Mouse (Mus musculus): ENCODE measurements around the gene Upf1. TPM values are rescaled to one million over a fixed set of nuclear protein-coding genes. Genes with fewer than 3 reads are reported as not detected.

The Upf1 gene
- total RNA-seq, 2 experiments from 2014 or later, result 13.9 to 32.5 TPM

DNA sequence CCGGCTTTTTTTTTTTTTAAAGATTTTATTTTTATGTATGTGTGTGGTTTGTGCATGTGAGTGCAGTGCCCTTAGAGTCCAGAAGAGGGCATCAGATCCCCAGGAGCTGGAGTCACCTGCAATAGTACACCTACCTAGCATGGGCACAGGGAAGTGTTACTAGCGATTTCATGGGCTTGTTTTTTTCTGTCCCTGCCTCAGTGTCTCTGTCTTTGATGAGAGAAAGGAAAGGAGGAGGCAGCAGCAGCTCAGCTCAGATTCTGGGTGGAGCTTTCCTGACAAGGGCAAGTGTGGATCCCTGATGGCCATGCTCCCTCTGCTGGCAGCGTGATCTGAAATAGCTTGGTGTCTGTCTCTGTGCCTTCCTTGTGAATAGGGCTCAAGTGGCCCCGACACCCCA is 7.7 kb upstream of the Upf1 start:
- ATAC-seq (replicated peaks; ENCODE audit: poor library complexity), result peak; percentile 82

DNA sequence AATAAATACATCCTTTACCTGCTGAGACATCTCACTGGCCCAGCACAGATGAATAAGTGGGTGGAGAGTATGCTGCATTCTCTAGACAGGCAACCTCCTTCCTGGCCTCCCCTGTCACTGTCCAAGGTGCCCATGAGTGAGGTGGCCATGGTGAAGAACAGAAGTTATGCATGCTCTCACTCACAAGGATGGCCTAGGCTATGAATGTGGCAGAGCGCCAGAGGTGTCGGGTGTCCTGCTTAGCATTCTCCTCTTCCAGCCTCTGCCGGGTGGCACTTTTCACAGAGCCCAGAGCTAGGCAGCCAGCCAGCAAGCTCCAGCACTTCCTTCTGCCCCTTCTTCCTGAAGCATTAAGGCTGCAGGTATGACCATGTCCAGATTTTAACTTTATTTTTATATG is 6.3 kb upstream of the Upf1 start:
- ATAC-seq (replicated peaks; ENCODE audit: poor library complexity), result no peak

DNA sequence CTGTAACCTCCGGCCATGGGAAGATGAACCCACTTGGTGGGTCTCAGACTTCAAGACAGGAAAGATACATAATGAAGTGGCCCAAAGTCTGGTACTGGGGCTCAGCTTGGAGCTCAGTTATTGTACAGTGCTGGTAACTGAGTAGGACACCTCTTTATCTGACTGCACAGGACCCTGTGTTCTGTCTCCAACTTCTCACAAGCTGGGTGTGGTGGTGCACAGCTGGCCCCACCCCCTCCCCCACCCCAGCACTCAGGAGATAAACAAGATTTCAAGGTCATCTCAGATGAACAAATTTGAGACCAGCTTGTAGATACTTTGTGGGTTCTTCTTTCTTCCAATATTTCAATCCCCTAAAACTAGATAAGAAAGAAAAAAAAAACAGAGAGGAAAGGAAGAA is 3.0 kb upstream of the Upf1 start:
- peak; percentile 36 for ATAC-seq (replicated peaks; ENCODE audit: poor library complexity)

DNA sequence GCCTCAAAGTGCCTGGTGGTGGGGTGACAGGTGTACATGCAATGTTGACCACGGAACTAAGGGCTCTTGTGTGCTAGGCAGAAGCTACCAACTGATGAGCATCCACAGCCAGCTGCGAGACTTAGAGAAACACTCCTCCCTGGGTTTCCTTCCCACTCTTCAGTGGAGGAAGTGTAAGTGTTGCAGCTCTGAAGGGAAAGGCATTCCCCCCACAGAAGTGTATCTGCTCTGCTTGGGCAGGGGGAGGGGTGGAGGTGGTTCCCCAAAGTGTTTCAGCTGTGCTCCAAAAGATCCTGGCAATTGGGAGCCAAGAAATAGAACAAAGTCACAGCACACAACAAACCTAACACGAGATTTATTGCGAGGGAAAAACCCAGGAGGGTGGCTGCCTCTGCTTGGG is 926 bp upstream of the Upf1 start:
- ATAC-seq (replicated peaks; ENCODE audit: poor library complexity), result peak; percentile 42

DNA sequence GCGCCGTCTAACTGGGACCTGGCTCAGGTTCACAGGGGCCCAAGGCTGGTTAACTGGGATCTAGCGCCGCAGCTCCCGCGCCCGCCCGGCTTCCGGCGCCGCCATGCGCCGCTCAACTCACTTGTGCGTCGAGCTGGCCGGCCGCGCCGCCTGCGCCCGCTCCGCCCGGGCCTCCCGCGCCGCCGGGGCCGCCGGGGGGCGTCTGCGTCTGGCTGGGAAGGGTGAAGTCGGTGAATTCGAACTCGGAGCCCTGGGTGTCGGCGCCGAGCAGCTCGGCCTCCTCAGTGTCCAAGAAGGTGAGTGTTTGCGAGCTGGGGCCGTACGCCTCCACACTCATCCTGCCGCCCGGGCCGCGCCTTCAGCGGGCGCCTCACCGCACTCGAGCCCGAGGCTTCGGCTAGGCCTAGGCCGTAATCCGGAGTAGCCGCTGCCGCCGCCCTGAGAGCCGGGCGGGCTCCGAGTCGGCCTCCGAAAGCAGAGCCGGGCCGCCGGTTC is 374 bp downstream of the Upf1 start:
- ATAC-seq (replicated peaks; ENCODE audit: poor library complexity), result no peak

DNA sequence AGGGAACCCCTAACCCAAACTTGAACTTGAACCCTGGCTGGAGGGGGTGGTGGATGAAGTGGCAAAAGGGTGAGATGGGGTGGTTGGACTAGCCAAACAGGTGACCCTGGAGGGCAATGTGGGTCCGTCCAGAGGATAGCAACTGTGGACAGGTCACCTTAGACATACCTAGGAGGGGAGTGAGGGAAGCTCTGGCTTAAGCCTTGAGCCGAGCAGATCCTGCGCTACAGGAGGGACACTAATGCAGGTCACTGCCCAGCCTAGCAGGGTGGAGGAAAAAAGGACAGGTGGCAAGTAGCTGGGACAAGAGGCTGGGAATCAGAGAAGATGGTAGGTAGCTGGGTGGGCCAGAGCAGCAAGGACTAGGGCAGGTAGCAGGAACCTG is 1.1 kb downstream of the Upf1 start:
- no peak for ATAC-seq (replicated peaks; ENCODE audit: poor library complexity)

DNA sequence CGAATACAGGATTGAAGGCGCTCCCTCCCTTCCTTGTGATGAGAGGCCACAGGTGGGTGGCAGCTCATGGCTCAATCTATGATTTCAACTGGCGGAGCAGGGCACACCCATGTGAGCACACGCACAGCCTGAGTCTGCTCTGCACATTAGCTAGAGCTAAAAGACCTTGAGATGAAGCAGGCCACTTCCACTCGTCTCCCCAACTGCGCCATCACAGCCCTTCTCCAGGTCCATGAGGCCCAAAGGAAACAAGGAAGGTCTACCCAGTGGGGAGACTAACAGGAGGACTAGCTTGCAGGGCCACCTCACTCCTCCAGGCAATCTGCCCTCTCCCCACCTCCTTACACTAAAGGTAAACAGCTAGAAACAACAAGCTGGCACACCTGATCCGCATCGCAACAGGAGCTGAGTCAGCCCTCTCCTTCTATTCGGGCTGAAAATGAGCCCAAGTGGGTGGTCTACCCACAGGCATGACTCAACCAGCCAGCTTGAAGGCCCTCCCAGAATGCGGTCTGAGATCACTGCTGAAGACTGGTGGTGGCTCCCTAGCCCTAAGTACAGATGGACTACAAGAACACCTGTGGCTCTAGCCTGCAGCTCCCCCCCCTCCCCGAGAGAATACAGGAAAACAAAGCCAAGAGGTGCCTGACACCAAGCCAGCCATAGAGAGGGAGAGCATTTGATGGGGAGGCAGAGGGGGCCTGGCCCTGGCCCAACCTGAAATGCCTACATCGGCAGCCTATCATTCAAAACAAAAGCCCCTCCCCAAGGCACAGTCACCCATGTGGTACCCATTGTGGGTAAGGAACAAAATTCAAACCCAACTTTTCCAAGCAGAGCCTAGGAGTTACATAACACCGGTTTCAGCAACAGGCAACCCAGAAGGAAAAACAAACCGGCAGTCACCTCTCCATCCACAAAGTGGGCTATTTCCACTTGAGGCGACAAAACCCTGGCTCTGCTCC is 1.8 kb downstream of the Upf1 start:
- no peak for ATAC-seq (replicated peaks; ENCODE audit: poor library complexity)

DNA sequence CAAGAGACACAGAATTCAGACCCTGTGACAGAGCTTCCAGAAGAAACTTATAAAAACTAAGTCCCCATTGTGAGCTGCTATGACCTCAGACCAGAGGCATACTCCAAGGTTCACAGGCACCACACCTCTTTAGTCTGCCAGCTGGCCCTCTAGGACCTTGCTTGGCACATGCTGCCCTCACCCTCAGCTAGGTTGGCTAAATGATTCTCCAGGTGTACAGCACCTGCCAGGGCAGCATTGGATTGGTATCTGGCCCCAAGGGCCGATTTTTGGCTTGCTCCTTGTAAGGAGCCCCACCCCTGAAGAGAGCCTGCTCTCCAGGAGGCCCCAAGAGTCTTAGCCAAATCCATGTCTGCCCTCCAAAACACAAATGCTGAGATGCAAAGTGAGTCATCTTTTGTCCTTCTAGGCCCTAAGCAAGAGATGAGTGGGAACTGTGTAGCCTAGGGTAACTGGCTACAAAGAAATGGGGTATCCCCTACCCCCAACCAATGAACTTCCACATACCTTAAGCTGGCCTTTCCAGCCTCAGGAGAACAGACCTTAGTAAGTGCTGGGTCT is 5.1 kb downstream of the Upf1 start:
- no peak for ATAC-seq (replicated peaks; ENCODE audit: poor library complexity)

DNA sequence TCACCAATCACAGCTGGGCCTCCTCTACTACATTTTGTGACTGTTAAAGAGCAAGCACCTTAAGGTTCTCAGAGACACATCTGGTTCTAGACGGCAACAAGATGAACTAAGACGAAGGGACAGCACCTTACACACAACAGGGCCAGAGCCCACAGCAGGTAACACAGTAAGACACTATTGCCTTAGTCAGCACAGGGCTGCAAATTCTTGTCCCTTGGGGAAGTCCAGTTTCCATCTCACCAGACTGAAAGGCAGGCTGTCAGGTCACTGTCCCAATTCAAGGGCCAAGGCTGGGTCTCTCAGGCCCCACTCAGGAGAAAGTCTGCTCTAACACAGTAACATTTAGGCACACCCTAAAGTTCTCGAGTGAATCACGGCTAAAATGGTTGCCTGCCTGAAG is 5.6 kb downstream of the Upf1 start:
- no peak for ATAC-seq (replicated peaks; ENCODE audit: poor library complexity)

DNA sequence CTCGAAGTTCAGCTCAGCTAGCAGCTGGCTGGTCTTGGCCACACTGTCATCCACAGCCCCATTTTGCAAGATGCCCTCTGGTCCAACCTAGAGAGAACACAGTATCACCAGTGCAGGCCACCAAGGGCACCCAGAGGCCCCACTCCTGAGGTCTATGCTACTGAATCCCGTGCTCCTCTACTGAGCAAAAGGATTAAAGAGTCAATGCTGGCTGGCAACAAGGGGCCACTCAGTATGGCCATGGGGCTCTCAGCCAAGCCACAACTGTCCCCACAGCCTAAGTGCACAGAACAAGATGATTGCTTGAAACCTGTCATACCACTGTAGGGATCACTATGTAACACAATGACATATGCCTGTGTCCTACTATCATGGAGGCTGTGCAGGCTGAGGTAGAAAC is 8.8 kb downstream of the Upf1 start:
- ATAC-seq (replicated peaks; ENCODE audit: poor library complexity), result no peak

DNA sequence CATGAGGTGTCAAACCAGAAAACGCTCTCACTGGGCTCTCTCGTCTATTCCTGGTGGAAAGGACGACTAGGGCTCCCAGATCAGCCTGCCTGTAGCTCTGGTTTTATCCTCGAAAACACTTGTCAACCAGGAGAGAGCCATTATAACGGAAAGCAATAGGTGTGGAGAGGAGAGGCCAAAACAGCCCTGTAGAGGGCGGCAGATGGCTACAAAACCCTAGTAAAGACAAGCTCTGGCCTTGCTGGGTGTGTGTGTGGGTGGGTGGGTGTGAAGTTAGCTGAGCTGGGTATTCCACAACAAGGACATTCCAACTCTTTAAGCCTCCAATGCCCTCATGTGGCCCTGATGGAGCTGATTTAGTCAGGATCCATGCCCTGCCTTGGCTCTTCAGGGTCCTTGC is 9.4 kb downstream of the Upf1 start:
- peak; percentile 63 for ATAC-seq (replicated peaks; ENCODE audit: poor library complexity)

DNA sequence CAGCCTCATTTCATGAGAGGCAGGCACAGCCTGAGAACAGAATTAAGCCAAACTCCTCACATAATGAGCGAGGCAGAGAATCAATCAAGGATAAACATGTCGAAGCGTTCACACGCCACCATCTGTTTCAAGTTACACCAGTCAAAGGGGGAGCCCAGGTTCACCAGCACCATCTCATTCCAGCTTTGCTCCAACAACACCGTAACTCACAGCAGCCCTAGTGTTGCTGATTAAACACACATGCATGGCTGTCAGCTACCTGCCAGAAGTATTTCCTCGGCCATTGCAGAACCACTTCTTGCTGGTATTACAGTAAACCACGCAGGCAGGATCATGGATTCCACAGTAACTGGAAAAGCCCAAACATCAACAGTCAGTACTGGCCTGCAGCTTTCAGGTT is 10.0 kb downstream of the Upf1 start:
- no peak for ATAC-seq (replicated peaks; ENCODE audit: poor library complexity)

DNA sequence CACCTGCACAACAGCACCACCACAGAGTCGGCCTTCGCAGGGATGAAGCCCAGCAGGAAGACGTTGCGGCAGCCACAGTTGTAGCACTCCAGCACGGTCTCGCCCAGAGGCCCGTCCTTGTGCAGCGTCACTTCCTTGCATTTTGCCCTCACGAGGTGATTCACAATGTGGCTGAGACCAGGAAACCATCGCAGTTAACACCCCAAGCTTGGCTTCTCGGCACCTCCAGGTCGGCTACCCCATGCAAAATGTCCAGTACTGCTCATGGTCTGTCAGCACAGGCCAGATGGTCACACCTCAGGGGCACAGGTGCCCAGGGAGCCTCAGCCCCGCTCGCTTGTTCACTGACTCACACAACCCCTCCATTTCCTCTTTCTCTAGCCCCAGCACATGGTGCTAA is 11.1 kb downstream of the Upf1 start:
- ATAC-seq (replicated peaks; ENCODE audit: poor library complexity), result no peak; the same call in 1 of the 2 replicates

DNA sequence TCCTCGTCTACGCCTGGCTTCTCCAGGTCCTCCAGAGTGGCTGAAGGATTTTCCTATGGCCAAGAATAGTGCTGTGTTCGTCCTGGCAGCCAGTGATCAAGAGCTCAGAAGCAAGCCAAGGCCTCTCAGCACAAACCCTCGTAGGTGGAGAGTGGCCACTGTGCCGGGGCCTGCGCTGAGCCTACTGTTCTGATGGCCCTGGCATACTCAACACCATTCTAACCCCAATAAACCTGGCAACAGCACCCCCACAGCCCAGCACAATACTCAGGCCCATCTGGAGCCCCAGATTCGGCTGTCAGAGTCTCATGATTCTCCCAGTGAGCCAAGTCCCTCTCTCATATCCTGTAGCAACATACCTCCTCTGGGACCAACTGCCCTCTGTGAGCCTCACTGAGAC is 12.4 kb downstream of the Upf1 start:
- no peak for ATAC-seq (replicated peaks; ENCODE audit: poor library complexity)

DNA sequence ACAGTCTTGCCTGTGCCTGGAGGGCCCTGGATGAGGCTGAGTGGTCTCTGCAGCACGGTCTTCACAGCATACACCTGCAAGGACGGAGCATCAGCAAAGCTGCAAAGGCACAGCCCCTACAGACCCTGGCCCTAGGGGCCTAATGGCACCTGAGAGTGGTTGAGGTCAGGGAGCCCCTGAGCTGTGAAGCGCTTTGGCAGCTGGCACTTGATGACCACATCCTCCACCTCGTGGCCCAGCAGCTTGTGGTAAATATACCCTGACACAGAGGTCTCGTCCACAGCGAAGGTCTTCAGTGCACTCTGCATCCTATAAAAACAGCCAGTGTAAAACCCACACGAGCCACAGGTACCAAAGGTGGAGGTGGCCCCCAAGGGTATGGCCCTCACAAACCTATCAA is 14.1 kb downstream of the Upf1 start:
- ATAC-seq (replicated peaks; ENCODE audit: poor library complexity), result no peak

DNA sequence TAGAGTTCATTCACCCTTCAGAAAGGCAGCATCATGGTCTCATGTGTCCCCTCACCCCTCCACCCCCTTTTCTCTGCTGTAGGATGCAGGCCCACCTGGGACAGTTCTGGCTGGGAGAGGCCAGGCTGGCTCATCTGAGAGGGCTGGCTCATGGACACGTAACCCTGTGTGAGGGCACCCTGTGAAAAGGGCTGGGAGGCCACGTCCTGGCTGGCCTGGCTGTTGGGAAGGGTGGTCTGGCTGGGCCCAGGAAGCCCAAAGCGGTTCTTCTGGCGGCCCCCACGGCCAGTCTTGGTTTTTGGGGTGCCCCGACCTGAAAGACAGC is 20.2 kb downstream of the Upf1 start:
- ATAC-seq (replicated peaks; ENCODE audit: poor library complexity), result no peak

DNA sequence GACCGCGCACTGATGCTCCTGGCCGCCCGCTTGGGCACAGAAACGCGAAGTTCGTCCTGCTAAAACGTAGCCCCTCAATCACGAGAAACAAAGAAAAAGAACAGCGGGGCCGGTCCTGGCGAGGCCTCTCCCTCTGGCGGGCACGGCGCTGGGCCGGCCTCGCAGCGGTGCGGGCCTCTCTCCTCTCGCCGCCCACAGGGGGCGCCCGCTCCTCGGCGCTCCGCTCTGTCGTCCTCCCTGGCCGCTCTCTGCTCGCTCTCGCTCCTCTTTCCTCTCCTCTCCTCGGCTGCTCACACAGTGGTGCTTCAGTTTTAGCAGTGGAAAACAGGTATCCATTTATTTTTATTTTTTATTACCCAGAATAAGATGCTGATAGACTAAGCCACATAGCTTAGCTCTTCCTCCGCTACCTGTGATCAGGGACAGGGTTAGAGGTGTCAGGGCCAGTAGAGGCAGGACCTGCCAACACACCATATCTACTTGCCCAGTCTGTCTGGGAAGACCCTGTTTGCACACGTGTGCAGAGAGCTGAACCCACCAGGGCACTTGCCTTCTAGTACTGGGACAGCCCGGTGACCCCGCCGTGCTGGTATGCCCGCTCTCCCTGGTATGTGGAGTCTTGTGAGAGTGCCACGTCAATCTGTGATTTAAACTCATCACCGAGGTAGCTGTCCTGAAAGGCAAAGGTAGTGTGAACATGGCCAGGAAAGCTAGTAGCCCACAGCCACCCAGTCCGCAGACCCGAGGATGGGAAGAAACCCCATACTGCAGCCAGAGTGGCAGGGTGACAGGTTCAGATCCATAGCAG is 20.8 kb downstream of the Upf1 start:
- ATAC-seq (replicated peaks; ENCODE audit: poor library complexity), result 0 out of 2 replicates have a peak, but pooled peaks have one; percentile 18

DNA sequence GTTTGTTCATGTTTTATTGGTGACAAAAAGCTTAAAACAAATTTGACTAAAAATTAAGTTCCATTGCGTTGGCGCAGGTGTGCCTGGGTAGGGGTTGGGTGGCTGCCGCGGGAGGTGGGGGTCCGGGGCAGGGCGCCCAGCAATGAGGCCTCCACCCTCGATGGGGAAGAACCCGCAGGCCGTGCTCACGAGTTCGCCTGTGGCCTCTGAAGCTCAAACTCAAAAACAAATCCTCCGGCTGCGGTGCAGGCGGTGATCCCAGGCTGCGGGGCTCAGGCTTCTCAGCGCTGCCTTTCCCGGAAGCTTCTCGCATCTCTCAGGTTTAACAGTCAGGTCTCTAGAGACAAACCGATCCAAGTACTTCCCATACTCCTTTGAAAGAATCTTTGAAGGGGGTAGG is 21.6 kb downstream of the Upf1 start:
- no peak for ATAC-seq (replicated peaks; ENCODE audit: poor library complexity)

DNA sequence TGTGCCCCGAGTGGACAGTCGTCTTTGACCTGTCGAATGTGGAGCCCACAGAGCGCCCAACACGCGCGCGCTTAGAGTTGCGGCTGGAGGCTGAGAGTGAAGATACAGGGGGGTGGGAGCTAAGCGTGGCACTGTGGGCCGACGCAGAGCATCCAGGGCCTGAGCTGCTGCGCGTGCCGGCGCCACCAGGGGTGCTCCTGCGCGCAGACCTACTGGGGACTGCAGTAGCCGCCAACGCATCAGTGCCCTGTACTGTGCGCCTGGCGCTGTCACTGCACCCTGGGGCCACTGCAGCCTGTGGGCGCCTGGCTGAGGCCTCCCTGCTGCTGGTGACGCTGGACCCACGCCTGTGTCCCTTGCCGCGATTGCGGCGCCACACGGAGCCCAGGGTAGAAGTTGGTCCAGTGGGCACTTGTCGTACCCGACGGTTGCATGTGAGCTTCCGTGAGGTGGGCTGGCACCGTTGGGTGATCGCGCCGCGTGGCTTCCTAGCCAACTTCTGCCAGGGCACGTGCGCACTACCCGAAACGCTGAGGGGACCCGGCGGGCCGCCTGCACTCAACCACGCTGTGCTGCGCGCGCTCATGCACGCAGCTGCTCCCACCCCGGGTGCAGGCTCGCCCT is 22.2 kb downstream of the Upf1 start:
- peak; percentile 45 for ATAC-seq (replicated peaks; ENCODE audit: poor library complexity)

DNA sequence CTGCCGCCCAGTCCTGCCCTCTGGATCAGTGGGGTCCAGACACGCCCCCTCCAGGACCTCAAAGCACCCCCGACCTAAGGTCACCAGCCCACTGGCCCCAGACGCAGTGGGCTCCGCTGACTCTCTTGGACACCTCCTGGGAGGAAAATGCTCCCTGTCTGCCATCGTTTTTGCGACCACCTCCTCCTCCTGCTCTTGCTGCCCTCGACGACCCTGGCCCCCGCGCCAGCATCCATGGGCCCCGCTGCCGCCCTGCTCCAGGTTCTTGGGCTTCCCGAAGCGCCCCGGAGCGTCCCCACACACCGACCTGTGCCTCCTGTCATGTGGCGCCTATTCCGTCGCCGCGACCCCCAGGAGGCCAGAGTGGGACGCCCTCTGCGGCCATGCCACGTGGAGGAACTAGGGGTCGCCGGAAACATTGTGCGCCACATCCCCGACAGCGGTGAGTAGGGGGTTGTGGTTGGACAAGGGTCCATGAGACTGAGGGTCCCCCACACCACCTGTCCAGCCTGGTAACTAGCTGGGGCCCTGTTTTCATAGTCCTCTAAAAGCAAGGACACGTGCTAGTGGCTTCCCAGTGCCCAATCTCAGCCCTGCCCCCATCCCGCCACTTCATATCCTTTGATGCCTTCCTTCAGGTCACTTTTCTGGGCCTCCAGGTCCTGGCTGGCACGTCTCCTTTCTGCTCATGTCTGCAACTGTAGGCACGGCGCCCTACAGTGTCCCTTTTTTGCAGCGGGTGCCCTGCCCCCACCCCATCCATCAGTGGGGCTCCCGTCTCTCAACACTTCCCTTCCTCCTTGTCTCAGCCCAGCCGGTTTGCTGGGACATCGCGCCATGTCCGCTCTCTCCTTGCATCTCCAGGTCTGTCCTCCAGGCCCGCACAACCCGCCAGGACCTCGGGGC is 23.0 kb downstream of the Upf1 start:
- no peak for ATAC-seq (replicated peaks; ENCODE audit: poor library complexity)

Data from megakaryocyte progenitor cell, adult 5-6 weeks (primary cell).